Mouse (Mus musculus) midbrain, embryonic 15.5 days (tissue): ENCODE measurements around the gene Prpf6. TPM values are rescaled to one million over a fixed set of nuclear protein-coding genes. Genes with fewer than 3 reads are reported as not detected.
A peak's percentile ranks its signal among the peaks of the same experiment; 100 is the strongest.

ENCODE experiments used
- ATAC-seq: fragments of 200-750 bp; cut with Nextera tagmentation; replicated peaks from 2 replicates; pipeline ENCODE4 v1.8.0; 2017; ENCODE audit warnings: moderate TSS enrichment
- H3K27ac ChIP-seq: fragments of 300-500 bp; sonication (generic); 2 replicates; pipeline ENCODE4 v1.5.1; 2015; ENCODE audit warnings: mild to moderate bottlenecking, inconsistent platforms
- H3K27me3 ChIP-seq: fragments of 300-500 bp; sonication (generic); replicated peaks from 2 replicates; pipeline ENCODE4 v1.6.1; 2015; ENCODE audit warnings: inconsistent platforms
- H3K36me3 ChIP-seq: fragments of 300-500 bp; sonication (generic); replicated peaks from 2 replicates; pipeline ENCODE4 v1.6.1; 2015; ENCODE audit warnings: inconsistent platforms
- H3K4me1 ChIP-seq: fragments of 300-500 bp; sonication (generic); 2 replicates; pipeline ENCODE4 v1.6.1; 2015; ENCODE audit warnings: inconsistent platforms
- H3K4me2 ChIP-seq: fragments of 300-500 bp; sonication (generic); 2 replicates; pipeline ENCODE4 v1.6.1; 2015; ENCODE audit warnings: inconsistent platforms, mild to moderate bottlenecking, moderate library complexity
- H3K4me3 ChIP-seq: fragments of 300-500 bp; sonication (generic); 2 replicates; pipeline ENCODE4 v1.5.1; 2015; ENCODE audit warnings: mild to moderate bottlenecking, inconsistent platforms
- H3K9ac ChIP-seq: fragments of 300-500 bp; sonication (generic); 2 replicates; pipeline ENCODE4 v1.6.1; 2015; ENCODE audit warnings: mild to moderate bottlenecking, inconsistent platforms
- H3K9me3 ChIP-seq: fragments of 300-500 bp; sonication (generic); 2 replicates; pipeline ENCODE4 v1.6.1; 2016; ENCODE audit warnings: inconsistent platforms
- WGBS: fragments of 180-500 bp; shearing (Covaris S2); methylation state at CpG from one replicate; pipeline ENCODE4 v1.1.7; 2015; ENCODE audit warnings: mixed read lengths; 5-methylcytosine and 5-hydroxymethylcytosine counted together
- polyA plus RNA-seq: library from polyadenylated mRNA; unstranded; fragments of >200 nt; fragmentation: Nextera tagmentation; extraction: Ambion mirVana; gene quantifications from 2 replicates; pipeline ENCODE4 v1.2.1, GENCODE M21; 2015

The Prpf6 gene
- polyA plus RNA-seq, 1 experiment from 2014 or later: 68.4 TPM

DNA sequence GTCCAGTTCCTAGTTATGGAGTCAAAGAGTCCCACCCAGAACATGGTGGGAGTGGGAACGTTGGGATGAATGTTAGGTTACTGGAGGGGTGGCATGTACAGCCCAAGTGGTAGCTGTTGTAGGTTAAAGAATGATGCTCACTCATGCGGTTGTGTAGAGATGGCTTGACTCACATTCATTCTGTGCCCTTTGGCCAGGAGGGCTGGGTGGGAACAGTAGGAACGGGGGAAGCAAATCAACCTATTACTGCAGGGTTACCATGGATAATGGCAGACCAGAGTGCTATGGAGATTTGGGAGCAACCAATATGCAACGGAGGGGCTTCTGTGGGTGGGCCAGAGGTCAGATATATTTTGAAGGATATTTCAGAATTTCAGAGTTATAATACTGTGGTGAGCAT is 83.3 kb downstream of the Prpf6 start:
- H3K9ac ChIP-seq: no peak overlapping the region
- no peak overlapping the region for H3K27ac ChIP-seq
- H3K27me3 ChIP-seq: peaks cover 43% of the 10 kb centered on the region
- no peak overlapping the region for H3K4me3 ChIP-seq
- H3K36me3 ChIP-seq: no peaks in the 10 kb centered on the region
- H3K9me3 ChIP-seq: no peaks in the 10 kb centered on the region
- ATAC-seq: no peak
- 90% methylated on average over 4 of the region's 4 CpGs for WGBS
- H3K4me1 ChIP-seq: peaks cover 28% of the 10 kb centered on the region
- no peak overlapping the region for H3K4me2 ChIP-seq

- H3K4me1 ChIP-seq: peaks cover 23% of the 10 kb centered on the region
- peak overlapping the region; percentile 38 for H3K4me2 ChIP-seq
- H3K27me3 ChIP-seq: peaks cover 38% of the 10 kb centered on the region
- no peak overlapping the region for H3K9ac ChIP-seq
- no peak overlapping the region for H3K27ac ChIP-seq
- H3K9me3 ChIP-seq: no peaks in the 10 kb centered on the region
- no peak for ATAC-seq
- 5% methylated on average over 14 of the region's 14 CpGs for WGBS
- no peaks in the 10 kb centered on the region for H3K36me3 ChIP-seq
- no peak overlapping the region for H3K4me3 ChIP-seq
Measured at GRCm38 (mm10) chr2:181675454-181675853, 83.8 kb downstream of the Prpf6 start.

DNA sequence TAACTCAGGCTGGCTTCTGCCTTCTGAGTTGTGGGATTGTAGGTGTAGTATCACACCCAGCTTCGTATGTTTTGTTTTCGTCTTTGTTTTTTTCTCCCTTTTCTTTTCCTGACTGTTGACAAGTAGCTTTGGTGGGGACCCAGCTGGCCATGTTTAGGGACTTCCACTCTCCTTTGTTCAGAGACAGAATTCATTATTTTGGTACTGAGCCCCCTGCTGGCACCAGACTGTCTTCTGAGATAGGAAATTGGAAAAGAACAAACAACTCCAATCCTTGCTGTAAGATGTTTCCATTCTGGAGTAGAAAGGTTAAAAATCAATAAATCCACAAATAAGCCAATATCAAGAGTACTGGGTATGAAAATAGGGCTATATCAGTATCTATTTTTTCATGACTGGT is 84.8 kb downstream of the Prpf6 start:
- 30% methylated on average over 2 of the region's 2 CpGs for WGBS

DNA sequence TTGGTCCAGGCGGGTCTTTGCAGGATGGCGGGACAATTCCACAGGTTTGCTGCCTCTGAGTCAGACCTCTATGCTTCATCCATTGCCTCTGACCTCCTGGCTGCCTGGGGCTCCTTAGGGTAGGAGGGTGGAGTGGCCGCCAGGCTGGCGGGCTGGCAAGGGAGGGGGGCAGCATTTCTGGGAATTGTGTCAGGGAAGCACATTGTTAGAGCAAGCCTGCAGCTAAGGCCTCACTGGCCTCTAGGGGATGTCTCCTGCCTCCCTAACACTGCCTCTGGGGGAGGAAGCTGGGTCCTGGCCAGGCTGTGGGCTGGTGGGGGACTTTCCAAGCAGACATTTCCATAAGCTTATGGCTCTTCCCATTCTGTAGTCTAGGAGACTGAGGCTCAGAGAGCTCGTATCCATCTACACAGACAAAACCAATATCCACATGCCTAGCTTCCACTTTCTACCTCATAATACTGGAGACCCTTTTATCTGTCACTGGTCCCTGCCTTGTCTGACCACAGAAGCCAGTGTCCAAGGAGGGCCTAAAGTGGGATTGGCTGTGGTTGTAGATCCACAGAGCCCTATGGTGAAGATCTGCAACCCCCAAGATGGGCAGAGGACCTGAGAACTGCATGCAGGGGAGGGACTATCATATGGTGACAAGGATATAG is 85.6 kb downstream of the Prpf6 start:
- Histone ChIP-seq H3K4me1 (peaks cover 22% of the 10 kb centered on the region), H3K27ac (0 out of 2 replicates have a peak overlapping the region, but pooled peaks have one; percentile 39), H3K36me3 (no peaks in the 10 kb centered on the region), H3K9ac (no peak overlapping the region), H3K4me2 (no peak overlapping the region), H3K4me3 (no peak overlapping the region), H3K9me3 (no peaks in the 10 kb centered on the region), H3K27me3 (peaks cover 20% of the 10 kb centered on the region)
- no peak for ATAC-seq
- 55% methylated on average over 5 of the region's 5 CpGs for WGBS

More for the DNA sequence above, 84.8 kb downstream of the Prpf6 start:
- H3K9me3 ChIP-seq: no peaks in the 10 kb centered on the region
- H3K4me3 ChIP-seq: no peak overlapping the region
- no peak overlapping the region for H3K4me2 ChIP-seq
- peaks cover 21% of the 10 kb centered on the region for H3K4me1 ChIP-seq
- H3K27ac ChIP-seq: peak overlapping the region; percentile 39
- no peaks in the 10 kb centered on the region for H3K36me3 ChIP-seq
- ATAC-seq: no peak
- no peak overlapping the region for H3K9ac ChIP-seq
- peaks cover 28% of the 10 kb centered on the region for H3K27me3 ChIP-seq

- H3K4me3 ChIP-seq: no peak overlapping the region
Measured at GRCm38 (mm10) chr2:181677755-181678098, 86.1 kb downstream of the Prpf6 start.

GRCm38 (mm10) chr2:181678780-181679179 is 87.1 kb downstream of the Prpf6 start:
- Histone ChIP-seq H3K27me3 (peaks cover 5% of the 10 kb centered on the region; the same call in 1 of the 2 replicates), H3K4me2 (no peak overlapping the region), H3K36me3 (no peaks in the 10 kb centered on the region), H3K9me3 (no peaks in the 10 kb centered on the region), H3K27ac (no peak overlapping the region), H3K4me1 (peaks cover 22% of the 10 kb centered on the region), H3K9ac (no peak overlapping the region), H3K4me3 (no peak overlapping the region)
- WGBS: 47% methylated on average over 1 of the region's 1 CpGs
- peak; percentile 59; the same call in 1 of the 2 replicates for ATAC-seq

More at GRCm38 (mm10) chr2:181677755-181678098, 86.1 kb downstream of the Prpf6 start:
- Histone ChIP-seq H3K27me3 (peaks cover 15% of the 10 kb centered on the region), H3K4me1 (peaks cover 22% of the 10 kb centered on the region), H3K9ac (no peak overlapping the region), H3K27ac (no peak overlapping the region), H3K4me2 (no peak overlapping the region), H3K36me3 (no peaks in the 10 kb centered on the region), H3K9me3 (no peaks in the 10 kb centered on the region)
- WGBS: 60% methylated on average over 3 of the region's 3 CpGs
- no peak for ATAC-seq

GRCm38 (mm10) chr2:181679951-181680715 is 88.5 kb downstream of the Prpf6 start, which contains the start of gene Tcea2:
Tcea2 (plus strand) TSS chr2:181680310.
- peaks cover 22% of the 10 kb centered on the region for H3K4me1 ChIP-seq
- peak within 1 kb of the TSS; percentile 65 for H3K4me3 ChIP-seq
- whole genome bisulfite sequencing: under 1% methylated on average over 67 of the region's 69 CpGs
- H3K27me3 ChIP-seq: no peaks in the 10 kb centered on the region
- H3K36me3 ChIP-seq: 0 out of 2 replicates have a peak, but pooled peaks cover under 1% of the 10 kb centered on the region
- H3K4me2 ChIP-seq: peak within 1 kb of the TSS; percentile 79
- peak within 1 kb of the TSS; percentile 85 for H3K9ac ChIP-seq
- no peaks in the 10 kb centered on the region for H3K9me3 ChIP-seq
- peak; percentile 65 for ATAC-seq
- H3K27ac ChIP-seq: peak within 1 kb of the TSS; percentile 75

- 14% methylated on average over 7 of the region's 7 CpGs for whole genome bisulfite sequencing
Measured at GRCm38 (mm10) chr2:181680716-181681117, 89.0 kb downstream of the Prpf6 start.

DNA sequence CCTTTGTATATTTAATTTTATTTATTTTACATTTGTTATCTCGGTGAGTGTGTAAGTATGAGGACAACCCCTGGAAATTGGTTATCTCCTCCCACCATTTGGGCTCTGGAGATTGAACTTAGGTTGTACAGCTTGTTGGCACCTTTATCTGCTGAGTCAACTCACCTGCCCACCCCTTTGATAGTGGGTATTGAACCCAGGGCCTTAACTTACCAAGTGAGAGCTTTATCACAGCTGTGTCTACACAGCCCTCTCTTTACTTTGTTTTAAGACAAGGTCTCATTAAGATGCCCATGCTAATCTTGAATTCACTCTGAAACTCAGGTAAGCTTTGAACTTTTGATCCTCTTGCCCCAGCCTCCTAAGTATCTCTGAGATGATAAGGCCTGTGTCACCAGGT is 90.3 kb downstream of the Prpf6 start:
- no peak overlapping the region for H3K4me2 ChIP-seq
- H3K9me3 ChIP-seq: no peaks in the 10 kb centered on the region
- ATAC-seq: no peak
- no peaks in the 10 kb centered on the region for H3K27me3 ChIP-seq
- no peak overlapping the region for H3K27ac ChIP-seq
- no peak overlapping the region for H3K4me3 ChIP-seq
- no peak overlapping the region for H3K9ac ChIP-seq
- 0 out of 2 replicates have a peak, but pooled peaks cover 13% of the 10 kb centered on the region for H3K36me3 ChIP-seq
- WGBS: 100% methylated on average over 1 of the region's 1 CpGs
- H3K4me1 ChIP-seq: peaks cover 17% of the 10 kb centered on the region

More at GRCm38 (mm10) chr2:181680716-181681117, 89.0 kb downstream of the Prpf6 start:
- Histone ChIP-seq H3K27ac (peak overlapping the region; percentile 75), H3K4me3 (peak overlapping the region; percentile 65), H3K9ac (peak overlapping the region; percentile 85), H3K36me3 (0 out of 2 replicates have a peak, but pooled peaks cover 7% of the 10 kb centered on the region), H3K9me3 (no peaks in the 10 kb centered on the region), H3K27me3 (no peaks in the 10 kb centered on the region), H3K4me2 (peak overlapping the region; percentile 79), H3K4me1 (peaks cover 17% of the 10 kb centered on the region)
- peak; percentile 40 for ATAC-seq

- Histone ChIP-seq H3K4me1 (peaks cover 17% of the 10 kb centered on the region), H3K9me3 (no peaks in the 10 kb centered on the region), H3K27ac (no peak overlapping the region), H3K9ac (no peak overlapping the region), H3K27me3 (no peaks in the 10 kb centered on the region), H3K4me3 (no peak overlapping the region), H3K4me2 (no peak overlapping the region), H3K36me3 (peaks cover 16% of the 10 kb centered on the region; the same call in 1 of the 2 replicates)
- ATAC-seq: no peak
- WGBS: 69% methylated on average over 4 of the region's 4 CpGs
Measured at GRCm38 (mm10) chr2:181683381-181683780, 91.7 kb downstream of the Prpf6 start.

- no peaks in the 10 kb centered on the region for H3K27me3 ChIP-seq
- H3K36me3 ChIP-seq: peaks cover 20% of the 10 kb centered on the region; the same call in 1 of the 2 replicates
- no peak overlapping the region for H3K4me2 ChIP-seq
- ATAC-seq: no peak
- WGBS: 76% methylated on average over 1 of the region's 1 CpGs
- H3K4me1 ChIP-seq: peaks cover 12% of the 10 kb centered on the region
- no peak overlapping the region for H3K9ac ChIP-seq
- H3K4me3 ChIP-seq: no peak overlapping the region
- H3K9me3 ChIP-seq: no peaks in the 10 kb centered on the region
- no peak overlapping the region for H3K27ac ChIP-seq
Measured at GRCm38 (mm10) chr2:181684713-181685112, 93.0 kb downstream of the Prpf6 start.

DNA sequence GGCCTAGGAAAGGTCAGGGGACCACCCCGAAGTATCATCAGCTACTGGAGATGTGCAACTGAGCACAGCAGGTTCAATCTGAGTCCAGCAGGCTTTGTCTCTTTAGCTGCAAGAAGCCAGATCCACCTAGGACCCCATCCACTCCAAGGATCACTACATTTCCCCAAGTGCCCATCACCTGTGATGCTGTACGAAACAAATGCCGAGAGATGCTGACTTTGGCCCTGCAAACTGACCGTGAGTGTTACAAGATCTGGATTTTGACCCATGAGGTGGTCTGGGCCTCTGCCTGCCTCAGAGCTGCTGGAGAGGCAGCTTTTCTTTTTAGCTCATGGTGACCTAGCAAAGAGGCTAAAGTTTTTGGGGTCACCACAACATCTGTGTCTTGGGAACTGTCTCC is 94.0 kb downstream of the Prpf6 start:
- 95% methylated on average over 4 of the region's 4 CpGs for WGBS
- H3K27ac ChIP-seq: no peak overlapping the region
- H3K9ac ChIP-seq: no peak overlapping the region
- no peak overlapping the region for H3K4me2 ChIP-seq
- no peak overlapping the region for H3K4me3 ChIP-seq
- H3K36me3 ChIP-seq: peaks cover 20% of the 10 kb centered on the region; the same call in 1 of the 2 replicates
- no peak for ATAC-seq
- H3K4me1 ChIP-seq: peaks cover 10% of the 10 kb centered on the region
- H3K9me3 ChIP-seq: no peaks in the 10 kb centered on the region
- H3K27me3 ChIP-seq: no peaks in the 10 kb centered on the region
